Mouse (Mus musculus) embryonic facial prominence, embryonic 11.5 days (tissue): Measurements from ENCODE around the gene Adnp. TPM values are rescaled to one million over a fixed set of nuclear protein-coding genes. Genes with fewer than 3 reads are reported as not detected.

ENCODE experiments used
- ATAC-seq: fragments of 200-750 bp; cut with Nextera tagmentation; replicated peaks from 2 replicates; pipeline ENCODE4 v1.8.0; 2017; ENCODE audit warnings: low read depth; ENCODE audit not compliant: insufficient number of reproducible peaks, low FRiP score, low TSS enrichment
- DNase-seq: peaks from one replicate; pipeline ENCODE4 v3.0.0-alpha.2; 2015; ENCODE audit warnings: low spot score
- H3K27ac ChIP-seq: fragments of 300-500 bp; sonication (generic); replicated peaks from 2 replicates; pipeline ENCODE4 v1.5.1; 2014; ENCODE audit warnings: mild to moderate bottlenecking, low read depth, low read length, control low read depth
- H3K27me3 ChIP-seq: fragments of 300-500 bp; sonication (generic); 2 replicates; pipeline ENCODE4 v1.6.1; 2014; ENCODE audit warnings: mild to moderate bottlenecking, low read length, moderate library complexity, mixed read lengths; ENCODE audit not compliant: control insufficient read depth, insufficient read depth
- H3K36me3 ChIP-seq: fragments of 300-500 bp; sonication (generic); replicated peaks from 2 replicates; pipeline ENCODE4 v1.6.1; 2014; ENCODE audit warnings: low read depth, mild to moderate bottlenecking, low read length, moderate library complexity, mixed read lengths; ENCODE audit not compliant: control insufficient read depth, insufficient read depth
- H3K4me1 ChIP-seq: fragments of 300-500 bp; sonication (generic); 2 replicates; pipeline ENCODE4 v1.6.1; 2014; ENCODE audit warnings: low read length, mixed read lengths; ENCODE audit not compliant: control insufficient read depth, insufficient read depth
- H3K4me2 ChIP-seq: fragments of 300-500 bp; sonication (generic); 2 replicates; pipeline ENCODE4 v1.6.1; 2014; ENCODE audit warnings: low read depth, mild to moderate bottlenecking, control low read depth, low read length, moderate library complexity
- H3K4me3 ChIP-seq: fragments of 300-500 bp; sonication (generic); 2 replicates; pipeline ENCODE4 v1.5.1; 2014; ENCODE audit warnings: low read depth, low read length, control low read depth
- H3K9ac ChIP-seq: fragments of 300-500 bp; sonication (generic); replicated peaks from 2 replicates; pipeline ENCODE4 v1.6.1; 2014; ENCODE audit warnings: mild to moderate bottlenecking, control low read depth, low read length
- H3K9me3 ChIP-seq: fragments of 300-500 bp; sonication (generic); replicated peaks from 2 replicates; pipeline ENCODE4 v1.6.1; 2016; ENCODE audit warnings: mild to moderate bottlenecking, low read length, inconsistent platforms, mixed read lengths; ENCODE audit not compliant: control insufficient read depth
- WGBS: fragments of 180-500 bp; shearing (Covaris S2); extraction: QIAGEN DNeasy Blood & Tissue Kit; methylation state at CpG from one replicate; pipeline ENCODE4 v1.1.7; 2014; 5-methylcytosine and 5-hydroxymethylcytosine counted together
- microRNA-seq: library from miRNA; unstranded; fragments of <30 nt; microRNA quantifications from one replicate; pipeline ENCODE4, GENCODE M21; 2016; ENCODE audit warnings: borderline number of aligned reads
- polyA plus RNA-seq: library from polyadenylated mRNA; unstranded; fragments of >200 nt; fragmentation: Nextera tagmentation; extraction: Ambion mirVana; gene quantifications from 2 replicates; pipeline ENCODE4 v1.2.1, GENCODE M21; 2014

The Adnp gene
- polyA plus RNA-seq, 1 experiment from 2014 or later, result 10.1 TPM

DNA sequence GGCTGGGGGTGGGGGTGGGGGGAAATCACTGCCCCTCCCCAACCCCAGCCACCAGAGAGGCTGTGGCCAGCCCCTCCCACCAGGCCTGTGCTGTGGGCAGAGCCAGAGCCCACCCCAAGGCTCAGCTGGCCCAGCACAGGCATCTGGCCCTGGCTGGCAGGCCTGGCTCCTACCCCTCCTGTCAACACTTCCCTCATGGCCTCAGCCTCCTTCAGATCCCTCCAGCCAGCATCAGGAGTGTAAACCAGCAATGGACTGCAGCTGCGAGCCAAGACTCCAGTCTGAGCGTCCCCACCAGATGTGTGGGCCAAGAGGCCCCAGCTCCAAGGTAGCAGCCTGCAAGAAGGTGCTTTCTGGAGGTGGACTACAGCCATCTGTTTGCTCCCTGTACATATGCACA, 61.5 kb downstream of the Adnp start:
- 65% methylated on average over 2 of the region's 2 CpGs for WGBS
- DNase-seq, result peak; percentile 28
- Histone ChIP-seq H3K27me3 (no peaks in the 10 kb centered on the region), H3K9ac (no peak overlapping the region), H3K4me2 (no peak overlapping the region), H3K9me3 (no peaks in the 10 kb centered on the region), H3K27ac (no peak overlapping the region), H3K4me3 (no peak overlapping the region), H3K4me1 (no peaks in the 10 kb centered on the region; the same call in 1 of the 2 replicates), H3K36me3 (no peaks in the 10 kb centered on the region)
- ATAC-seq, result no peak

DNA sequence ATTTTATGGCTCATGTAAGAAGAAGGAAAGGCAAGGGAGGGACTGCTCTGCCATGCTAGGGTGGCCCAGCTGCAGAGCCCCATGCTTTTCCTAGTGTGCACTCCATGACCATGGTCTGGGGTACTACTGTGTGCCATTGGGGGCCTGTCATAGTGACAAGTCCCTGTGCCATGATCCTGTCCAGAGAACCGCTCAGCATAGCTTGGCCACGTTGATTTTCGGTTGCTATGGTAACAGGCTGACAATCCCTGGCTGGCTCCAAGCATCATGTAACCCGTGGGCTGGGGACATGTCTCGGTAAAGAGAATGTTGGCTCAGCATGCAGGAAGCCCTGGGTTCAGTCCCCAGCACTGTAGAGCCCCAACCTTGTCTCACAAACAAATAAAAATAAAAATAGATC, 63.1 kb downstream of the Adnp start:
- no peaks in the 10 kb centered on the region; the same call in 1 of the 2 replicates for H3K4me1 ChIP-seq
- no peak overlapping the region for H3K9ac ChIP-seq
- no peaks in the 10 kb centered on the region for H3K27me3 ChIP-seq
- ATAC-seq (peak; percentile 40), DNase-seq (peak; percentile 38)
- H3K4me3 ChIP-seq, result no peak overlapping the region
- no peaks in the 10 kb centered on the region for H3K9me3 ChIP-seq
- WGBS, result 49% methylated on average over 5 of the region's 5 CpGs
- H3K36me3 ChIP-seq, result no peaks in the 10 kb centered on the region
- no peak overlapping the region for H3K4me2 ChIP-seq
- no peak overlapping the region for H3K27ac ChIP-seq

DNA sequence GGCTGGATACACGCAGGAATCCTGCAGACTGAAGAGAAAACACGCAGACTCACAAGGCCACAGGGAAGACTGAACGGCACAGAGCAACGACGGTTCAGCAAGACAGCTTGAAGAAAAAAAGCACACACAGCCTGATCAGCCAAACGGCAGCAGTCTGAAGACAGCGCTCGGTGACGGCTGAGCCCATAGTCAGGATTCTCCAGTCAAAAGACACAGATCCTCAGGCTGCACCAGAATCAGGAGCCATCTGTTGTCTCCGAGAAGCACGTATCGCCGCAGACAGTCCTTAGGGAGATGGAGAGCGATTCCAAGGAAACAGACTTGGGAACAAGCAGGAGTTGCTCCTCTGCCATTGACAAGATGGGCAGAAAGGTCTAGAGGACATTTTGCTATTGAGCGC, 69.8 kb downstream of the Adnp start:
- H3K4me2 ChIP-seq, result no peak overlapping the region
- ATAC-seq, result no peak

More for the DNA sequence above, 69.8 kb downstream of the Adnp start:
- no peak overlapping the region for H3K9ac ChIP-seq
- H3K27me3 ChIP-seq, result no peaks in the 10 kb centered on the region
- H3K9me3 ChIP-seq, result no peaks in the 10 kb centered on the region
- no peaks in the 10 kb centered on the region for H3K4me1 ChIP-seq
- 75% methylated on average over 15 of the region's 15 CpGs for WGBS
- no peak for DNase-seq
- no peak overlapping the region for H3K4me3 ChIP-seq
- H3K36me3 ChIP-seq, result no peaks in the 10 kb centered on the region
- no peak overlapping the region for H3K27ac ChIP-seq

Small RNAs within 50 kb of the gene (microRNA-seq; reads per million reads assigned to microRNA genes)
- not detected for gene Gm24561

Other genes starting within 250 kb of the Adnp start
- gene Ripor3, start 196.5 kb downstream of the Adnp start, polyA plus RNA-seq, result 0.69 and 0.77 TPM in 2 replicates
- gene Pard6b, start 126.1 kb downstream of the Adnp start, polyA plus RNA-seq, result 4.8 and 5.1 TPM in 2 replicates
- gene Gm20716, start 23.3 kb upstream of the Adnp start, polyA plus RNA-seq, result 27.1 and 27.2 TPM in 2 replicates
- 69.2 and 78.5 TPM in 2 replicates for gene Dpm1, start 23.5 kb upstream of the Adnp start, polyA plus RNA-seq
- 7.6 and 8.4 TPM in 2 replicates for gene Mocs3, start 23.5 kb upstream of the Adnp start, polyA plus RNA-seq
- gene Kcng1, start 74.6 kb upstream of the Adnp start, polyA plus RNA-seq, result 0.50 and 0.92 TPM in 2 replicates